Mouse (Mus musculus): ENCODE data around the gene Fam222a. TPM values are rescaled to one million over a fixed set of nuclear protein-coding genes. Genes with fewer than 3 reads are reported as not detected.
A peak's percentile ranks its signal among the peaks of the same experiment; 100 is the strongest.

Gene Fam222a
- polyA plus RNA-seq, 1 experiment from 2014 or later = 4.0 TPM

DNA sequence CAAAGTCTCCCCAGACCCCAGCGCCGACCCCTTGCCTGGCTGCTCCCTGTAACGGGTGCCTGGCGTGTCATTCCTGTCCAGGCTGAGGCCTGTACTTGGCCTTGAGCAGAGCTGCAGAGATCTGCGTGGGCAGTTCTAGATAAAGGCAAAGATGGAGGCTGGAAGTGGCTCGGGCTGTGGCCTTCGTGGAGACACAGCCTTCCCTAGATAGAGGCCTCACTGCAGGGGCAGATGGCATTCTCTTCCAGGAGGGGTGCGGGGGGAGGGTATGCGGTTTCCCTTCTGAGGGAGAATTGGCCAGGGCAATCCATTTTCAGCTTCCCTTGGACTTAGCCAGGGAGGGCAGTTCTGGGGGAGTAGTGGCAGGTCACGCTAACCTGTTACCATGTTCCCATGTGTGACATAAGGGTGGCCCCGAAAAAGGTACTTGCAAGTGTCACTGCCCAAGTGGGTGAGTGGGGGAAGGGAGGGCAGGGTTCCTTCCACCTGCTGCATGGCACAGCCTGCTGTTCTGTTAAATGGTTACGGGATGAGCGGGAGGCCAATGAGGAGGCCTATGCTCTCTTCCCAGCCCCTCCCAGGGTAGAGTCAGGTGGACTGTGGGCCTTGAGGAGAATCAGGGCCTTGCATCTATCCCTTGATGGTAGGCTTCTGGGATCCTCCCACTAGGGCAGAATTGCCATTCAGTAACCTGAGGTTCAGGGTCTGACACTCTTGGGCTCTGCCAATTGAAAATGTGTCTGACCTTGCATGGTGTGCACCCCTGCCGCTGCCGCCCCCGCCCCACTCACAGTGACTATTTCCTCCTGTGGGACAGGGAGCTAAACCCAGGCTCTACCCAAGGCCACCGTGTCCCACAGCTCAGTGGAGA, 22.5 kb downstream of the Fam222a start:
- Histone ChIP-seq H3K27me3 (ENCODE audit: low read depth, poor library complexity, severe bottlenecking) (peaks cover 32% of the 10 kb centered on the region), H3K4me1 (peaks cover 96% of the 10 kb centered on the region), H3K36me3 (peaks cover 16% of the 10 kb centered on the region), H3K4me3 (no peak overlapping the region), H3K9me3 (replicated peaks) (no peaks in the 10 kb centered on the region), H3K27ac (replicated peaks) (peak overlapping the region; percentile 76)
- WGBS = 85% methylated on average over 17 of the region's 17 CpGs
- DNase-seq (ENCODE audit: low spot score) = no peak

GRCm38 (mm10) chr5:114591151-114591561, 23.3 kb downstream of the Fam222a start:
- H3K27ac ChIP-seq (replicated peaks) = peak overlapping the region; percentile 76

GRCm38 (mm10) chr5:114592463-114593160, 24.8 kb downstream of the Fam222a start:
- WGBS = 76% methylated on average over 19 of the region's 19 CpGs

More at GRCm38 (mm10) chr5:114591151-114591561, 23.3 kb downstream of the Fam222a start:
- Histone ChIP-seq H3K4me3 (no peak overlapping the region), H3K4me1 (peaks cover 95% of the 10 kb centered on the region), H3K36me3 (peaks cover 25% of the 10 kb centered on the region), H3K9me3 (replicated peaks) (no peaks in the 10 kb centered on the region), H3K27me3 (ENCODE audit: low read depth, poor library complexity, severe bottlenecking) (peaks cover 26% of the 10 kb centered on the region)
- DNase-seq (ENCODE audit: low spot score) = no peak
- WGBS = 51% methylated on average over 15 of the region's 15 CpGs

DNA sequence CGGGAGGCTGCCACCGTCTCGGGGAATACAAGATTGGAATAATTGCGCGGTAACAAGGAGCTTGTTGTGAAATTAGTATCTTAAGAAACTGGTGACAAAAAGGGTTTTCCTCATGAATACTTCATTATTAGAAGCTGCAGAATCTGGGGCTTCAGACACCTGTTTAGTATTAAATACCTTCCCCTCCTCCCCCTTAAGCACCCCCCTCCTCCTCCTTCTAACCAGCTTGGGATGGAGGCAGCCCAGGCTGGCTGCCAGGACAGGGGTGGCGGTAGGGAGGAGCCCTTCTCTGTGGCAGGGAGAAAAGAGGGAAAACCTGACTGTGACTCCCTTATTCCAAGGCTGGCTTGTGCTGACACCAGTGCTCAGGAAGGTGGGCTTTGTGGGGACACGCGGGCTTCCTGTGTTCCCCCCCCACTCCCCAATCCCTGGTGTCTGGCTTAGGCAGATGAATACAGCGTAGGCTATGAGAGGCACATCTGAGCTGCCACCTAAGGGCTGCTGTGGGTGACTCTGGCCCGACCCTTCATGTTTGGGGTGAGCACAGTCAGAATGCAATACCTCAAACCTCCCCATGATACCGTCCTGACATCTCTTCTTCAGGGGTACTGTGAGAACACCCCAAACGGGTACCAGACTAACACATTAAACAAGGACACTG, 25.5 kb downstream of the Fam222a start:
- DNase-seq (ENCODE audit: low spot score) = no peak
- WGBS = 67% methylated on average over 12 of the region's 12 CpGs
- peak overlapping the region; percentile 63; the same call in 1 of the 2 replicates for H3K27ac ChIP-seq (replicated peaks)
- peaks cover 91% of the 10 kb centered on the region for H3K4me1 ChIP-seq
- H3K27me3 ChIP-seq (ENCODE audit: low read depth, poor library complexity, severe bottlenecking) = peaks cover 13% of the 10 kb centered on the region; the same call in 1 of the 2 replicates
- H3K4me3 ChIP-seq = no peak overlapping the region
- peaks cover 22% of the 10 kb centered on the region for H3K36me3 ChIP-seq
- H3K9me3 ChIP-seq (replicated peaks) = no peaks in the 10 kb centered on the region

More at GRCm38 (mm10) chr5:114592463-114593160, 24.8 kb downstream of the Fam222a start:
- no peak for DNase-seq (ENCODE audit: low spot score)
- H3K9me3 ChIP-seq (replicated peaks) = no peaks in the 10 kb centered on the region
- no peak overlapping the region for H3K4me3 ChIP-seq
- H3K36me3 ChIP-seq = peaks cover 25% of the 10 kb centered on the region
- peak overlapping the region; percentile 76 for H3K27ac ChIP-seq (replicated peaks)
- peaks cover 98% of the 10 kb centered on the region for H3K4me1 ChIP-seq
- H3K27me3 ChIP-seq (ENCODE audit: low read depth, poor library complexity, severe bottlenecking) = peaks cover 16% of the 10 kb centered on the region; the same call in 1 of the 2 replicates

DNA sequence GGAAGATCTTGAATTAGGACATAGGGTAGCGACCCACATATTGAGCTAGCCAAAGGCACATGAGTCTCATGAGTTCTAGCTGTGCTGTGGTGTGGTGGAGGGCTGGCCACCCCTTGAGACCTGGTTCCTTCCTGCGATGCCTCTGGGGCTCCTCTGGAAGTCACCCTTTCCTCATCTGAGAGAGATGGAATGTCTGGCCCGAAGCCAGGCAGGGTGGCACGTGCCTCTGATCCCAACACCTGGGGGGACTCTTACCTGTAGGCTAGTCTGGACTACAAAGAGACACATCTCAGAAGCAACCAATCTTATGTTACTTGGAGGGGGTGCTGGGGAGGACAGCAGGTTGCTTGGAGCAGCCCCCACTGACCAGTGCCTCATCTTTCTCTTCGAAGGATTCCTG, 26.1 kb downstream of the Fam222a start:
- no peak for DNase-seq (ENCODE audit: low spot score)
- Histone ChIP-seq H3K4me3 (no peak overlapping the region), H3K36me3 (peaks cover 22% of the 10 kb centered on the region), H3K27me3 (ENCODE audit: low read depth, poor library complexity, severe bottlenecking) (peaks cover 11% of the 10 kb centered on the region; the same call in 1 of the 2 replicates), H3K27ac (replicated peaks) (peak overlapping the region; percentile 63), H3K4me1 (peaks cover 84% of the 10 kb centered on the region), H3K9me3 (replicated peaks) (no peaks in the 10 kb centered on the region)
- 89% methylated on average over 5 of the region's 5 CpGs for WGBS

GRCm38 (mm10) chr5:114594741-114595241, 27.0 kb downstream of the Fam222a start:
- WGBS = 88% methylated on average over 15 of the region's 15 CpGs
- Histone ChIP-seq H3K36me3 (peaks cover 22% of the 10 kb centered on the region), H3K9me3 (replicated peaks) (no peaks in the 10 kb centered on the region), H3K4me3 (no peak overlapping the region), H3K4me1 (peaks cover 80% of the 10 kb centered on the region), H3K27ac (replicated peaks) (no peak overlapping the region; the same call in 1 of the 2 replicates), H3K27me3 (ENCODE audit: low read depth, poor library complexity, severe bottlenecking) (peaks cover 11% of the 10 kb centered on the region; the same call in 1 of the 2 replicates)
- DNase-seq (ENCODE audit: low spot score) = no peak

DNA sequence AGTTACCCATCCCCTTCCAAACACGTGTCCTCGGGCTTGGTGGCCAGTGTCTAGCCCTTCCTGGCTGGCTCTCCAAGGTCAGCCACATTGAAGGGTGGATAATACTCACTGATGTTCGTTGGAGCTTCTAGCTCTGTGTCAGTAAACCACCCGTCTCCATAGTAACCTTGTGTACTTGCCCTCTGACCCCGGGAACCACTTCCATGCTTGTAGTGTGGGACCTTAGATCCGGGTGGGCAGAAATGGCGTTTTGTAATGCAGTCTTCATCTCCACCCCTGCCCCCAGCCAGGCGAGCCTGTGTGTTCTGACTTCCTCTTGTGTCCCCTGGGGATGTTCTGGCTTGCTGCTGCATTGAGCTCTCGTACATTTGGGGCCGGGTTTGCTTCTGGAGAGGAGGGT, 28.8 kb downstream of the Fam222a start:
- WGBS = 27% methylated on average over 10 of the region's 10 CpGs
- Histone ChIP-seq H3K27ac (replicated peaks) (peak overlapping the region; percentile 64), H3K27me3 (ENCODE audit: low read depth, poor library complexity, severe bottlenecking) (peaks cover 9% of the 10 kb centered on the region; the same call in 1 of the 2 replicates), H3K4me3 (no peak overlapping the region), H3K4me1 (peaks cover 68% of the 10 kb centered on the region), H3K9me3 (replicated peaks) (no peaks in the 10 kb centered on the region), H3K36me3 (peaks cover 22% of the 10 kb centered on the region)
- peak; percentile 54 for DNase-seq (ENCODE audit: low spot score)

GRCm38 (mm10) chr5:114597222-114597621, 29.4 kb downstream of the Fam222a start:
- H3K27me3 ChIP-seq (ENCODE audit: low read depth, poor library complexity, severe bottlenecking) = peaks cover 4% of the 10 kb centered on the region; the same call in 1 of the 2 replicates
- 74% methylated on average over 8 of the region's 8 CpGs for WGBS
- H3K4me3 ChIP-seq = no peak overlapping the region
- no peak for DNase-seq (ENCODE audit: low spot score)
- H3K9me3 ChIP-seq (replicated peaks) = no peaks in the 10 kb centered on the region
- H3K36me3 ChIP-seq = peaks cover 22% of the 10 kb centered on the region
- peaks cover 66% of the 10 kb centered on the region for H3K4me1 ChIP-seq
- no peak overlapping the region for H3K27ac ChIP-seq (replicated peaks)

- Histone ChIP-seq H3K27me3 (ENCODE audit: low read depth, poor library complexity, severe bottlenecking) (peaks cover 4% of the 10 kb centered on the region; the same call in 1 of the 2 replicates), H3K27ac (replicated peaks) (no peak overlapping the region), H3K4me3 (no peak overlapping the region), H3K36me3 (peaks cover 22% of the 10 kb centered on the region), H3K4me1 (peaks cover 65% of the 10 kb centered on the region), H3K9me3 (replicated peaks) (no peaks in the 10 kb centered on the region)
- WGBS = 76% methylated on average over 6 of the region's 6 CpGs
- DNase-seq (ENCODE audit: low spot score) = no peak
Observed at GRCm38 (mm10) chr5:114597652-114598051, 29.8 kb downstream of the Fam222a start.

DNA sequence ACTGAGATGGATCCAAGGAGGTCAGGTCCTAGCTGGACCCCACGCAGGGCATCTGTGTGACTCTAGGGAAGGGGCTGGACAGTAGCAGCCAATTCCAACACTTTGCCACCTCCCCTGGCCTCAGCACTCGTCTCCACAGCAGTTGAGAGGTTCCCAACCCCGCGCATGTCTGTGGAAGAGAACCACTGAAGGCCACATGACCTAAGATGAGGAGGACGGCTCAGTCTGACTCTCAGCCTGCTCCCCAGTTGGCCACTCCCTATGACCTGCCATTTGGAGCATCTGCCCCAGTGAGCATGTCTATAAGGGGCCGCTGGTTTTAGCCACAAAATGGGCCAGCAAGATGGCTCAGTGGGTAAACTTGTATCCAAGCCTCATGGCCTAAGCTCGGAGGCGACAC, 34.2 kb downstream of the Fam222a start:
- WGBS = 87% methylated on average over 8 of the region's 8 CpGs
- Histone ChIP-seq H3K4me3 (no peak overlapping the region), H3K36me3 (no peaks in the 10 kb centered on the region), H3K27me3 (ENCODE audit: low read depth, poor library complexity, severe bottlenecking) (no peaks in the 10 kb centered on the region), H3K27ac (replicated peaks) (no peak overlapping the region; the same call in 1 of the 2 replicates), H3K4me1 (peaks cover 48% of the 10 kb centered on the region), H3K9me3 (replicated peaks) (no peaks in the 10 kb centered on the region)
- no peak for DNase-seq (ENCODE audit: low spot score)

- no peak overlapping the region for H3K27ac ChIP-seq (replicated peaks)
- 77% methylated on average over 5 of the region's 5 CpGs for WGBS
- no peaks in the 10 kb centered on the region for H3K9me3 ChIP-seq (replicated peaks)
- no peaks in the 10 kb centered on the region for H3K36me3 ChIP-seq
- peaks cover 60% of the 10 kb centered on the region for H3K4me1 ChIP-seq
- H3K27me3 ChIP-seq (ENCODE audit: low read depth, poor library complexity, severe bottlenecking) = no peaks in the 10 kb centered on the region
- DNase-seq (ENCODE audit: low spot score) = no peak
- H3K4me3 ChIP-seq = no peak overlapping the region
Observed at GRCm38 (mm10) chr5:114603975-114604374, 36.2 kb downstream of the Fam222a start.

DNA sequence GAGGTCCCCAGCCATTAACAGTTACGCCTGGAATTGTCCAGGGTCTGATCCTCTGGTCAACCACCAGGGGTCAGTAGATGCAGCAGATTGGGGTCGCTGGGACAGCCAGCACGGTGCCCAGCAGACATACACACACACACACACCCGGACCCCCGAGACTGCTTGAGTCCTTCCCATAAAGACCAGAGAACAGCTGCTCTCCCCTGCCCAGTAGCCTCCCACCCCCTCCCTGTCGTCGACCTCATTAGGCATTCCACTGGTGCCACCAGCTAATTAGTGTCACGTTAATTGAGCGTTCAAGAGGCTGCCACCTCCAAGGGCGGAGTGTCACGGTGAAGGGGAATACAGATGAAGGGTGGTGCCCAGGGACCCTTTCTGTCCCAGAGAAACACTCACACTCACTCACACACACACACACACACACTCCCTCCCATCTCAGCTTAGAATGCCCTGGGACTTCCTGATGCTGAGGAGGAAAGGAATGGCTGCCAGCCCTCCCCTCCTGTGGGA, 37.0 kb downstream of the Fam222a start:
- H3K36me3 ChIP-seq = no peaks in the 10 kb centered on the region
- H3K9me3 ChIP-seq (replicated peaks) = no peaks in the 10 kb centered on the region
- H3K4me3 ChIP-seq = no peak overlapping the region
- WGBS = 42% methylated on average over 11 of the region's 11 CpGs
- peak overlapping the region; percentile 28; the same call in 1 of the 2 replicates for H3K27ac ChIP-seq (replicated peaks)
- DNase-seq (ENCODE audit: low spot score) = peak; percentile 44
- peaks cover 56% of the 10 kb centered on the region for H3K4me1 ChIP-seq
- H3K27me3 ChIP-seq (ENCODE audit: low read depth, poor library complexity, severe bottlenecking) = no peaks in the 10 kb centered on the region
